Mouse (Mus musculus) heart, postnatal 0 days (tissue): ENCODE measurements at regions not wholly inside any gene's neighbourhood (a gene's known extent, or its start where the extent isn't known, plus 50 kb on each side); places are given as distances from the start of the nearest gene placed in this dataset.

ENCODE experiments used
- CTCF ChIP-seq: IDR thresholded peaks from 2 replicates; pipeline ENCODE4 v1.5.1; 2016; ENCODE audit warnings: antibody characterized with exemption, control low read depth, low read depth
- EP300 ChIP-seq: IDR thresholded peaks from 2 replicates; pipeline ENCODE4 v1.6.1; 2016; ENCODE audit warnings: antibody characterized with exemption, low read depth

- TF ChIP-seq CTCF (no peak), EP300 (no peak)
Observed at GRCm38 (mm10) chr15:60285321-60285720, 268.9 kb upstream of the 4933412E24Rik start.
